Mouse (Mus musculus) kidney, adult 18-20 months (tissue): ENCODE measurements around the gene Adgrg3.

ENCODE experiments used
- DNase-seq: peaks from one replicate; pipeline ENCODE4 v3.0.0; 2021

Gene Adgrg3

DNA sequence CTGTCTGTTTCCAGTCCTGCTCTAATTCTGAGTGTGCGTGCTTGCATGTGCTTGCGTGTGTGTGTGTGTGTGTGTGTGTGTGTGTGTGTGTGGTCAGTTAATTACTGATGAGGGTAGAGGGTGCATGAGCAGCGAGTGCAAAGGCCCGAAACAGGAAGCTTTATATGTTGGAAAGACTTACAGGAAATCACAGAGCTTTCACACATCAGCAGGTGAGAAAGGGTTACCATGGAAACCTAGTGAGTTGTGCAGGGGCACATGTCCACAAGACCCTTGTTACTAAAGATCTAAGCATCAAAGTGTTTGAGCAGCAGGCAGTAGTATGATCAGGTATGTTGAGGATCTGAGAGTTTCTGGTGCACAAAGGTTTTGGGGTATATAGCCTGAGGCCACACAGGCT is 66.8 kb downstream of the Adgrg3 start:
- DNase-seq, result no peak

- DNase-seq, result no peak
These were observed 67.4 kb downstream of the Adgrg3 start for GRCm38 (mm10) chr8:95084744-95085431.

GRCm38 (mm10) chr8:95085432-95086141 is 68.1 kb downstream of the Adgrg3 start:
- no peak for DNase-seq

- DNase-seq, result peak; percentile 76
These were observed 76.1 kb downstream of the Adgrg3 start for GRCm38 (mm10) chr8:95093574-95093973.
